Mouse (Mus musculus): Measurements from ENCODE around the gene Cenpv. TPM values are rescaled to one million over a fixed set of nuclear protein-coding genes. Genes with fewer than 3 reads are reported as not detected.
A peak's percentile ranks its signal among the peaks of the same experiment; 100 is the strongest.
"Not testable (repeated sequence)": the region's sequence is repeated elsewhere in the genome, so short reads cannot be mapped to it uniquely, and the experiment has no call there.

Gene Cenpv
- polyA plus RNA-seq, 1 experiment from 2014 or later, result 26.0 TPM

DNA sequence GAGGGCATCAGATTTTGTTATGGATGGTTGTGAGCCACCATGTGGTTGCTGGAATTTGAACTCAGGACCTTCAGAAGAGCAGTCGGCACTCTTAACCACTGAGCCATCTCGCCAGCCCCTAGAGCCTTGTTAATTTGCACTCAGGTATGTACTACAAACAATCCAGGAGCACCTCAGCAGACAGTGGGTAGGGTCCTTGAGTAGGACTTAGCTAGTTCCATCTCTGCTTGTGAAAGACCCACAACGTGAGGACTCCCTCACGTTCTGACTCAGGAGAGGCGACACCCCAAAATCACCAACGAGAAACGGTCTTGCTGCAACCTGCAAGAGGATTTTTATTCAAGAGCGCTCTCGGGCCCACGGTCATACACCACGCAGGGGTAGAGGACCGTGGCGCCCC lies 30.7 kb downstream of the Cenpv start:
- not testable (repeated sequence) for H3K4me3 ChIP-seq (ENCODE audit: low read depth, low read length); ATAC-seq (ENCODE audit: low read depth); H3K9me3 ChIP-seq (ENCODE audit: control insufficient read depth, low read length); H3K9ac ChIP-seq (ENCODE audit: low read depth, low read length); H3K4me2 ChIP-seq (ENCODE audit: low read depth, low read length); DNase-seq (ENCODE audit: low spot score); H3K27ac ChIP-seq (replicated peaks; ENCODE audit: low read depth, low read length); H3K4me1 ChIP-seq (ENCODE audit: control insufficient read depth, insufficient read depth, low read length); H3K27me3 ChIP-seq (replicated peaks; ENCODE audit: control insufficient read depth, insufficient read depth, low read length); H3K36me3 ChIP-seq (ENCODE audit: control insufficient read depth, insufficient read depth, low read length)
- 92% methylated on average over 13 of the region's 13 CpGs for WGBS

GRCm38 (mm10) chr11:62507683-62508082 lies 31.4 kb downstream of the Cenpv start:
- Histone ChIP-seq H3K36me3 (ENCODE audit: control insufficient read depth, insufficient read depth, low read length) (no peaks in the 10 kb centered on the region), H3K4me3 (ENCODE audit: low read depth, low read length) (no peak overlapping the region), H3K4me1 (ENCODE audit: control insufficient read depth, insufficient read depth, low read length) (no peaks in the 10 kb centered on the region), H3K27ac (replicated peaks; ENCODE audit: low read depth, low read length) (no peak overlapping the region), H3K27me3 (replicated peaks; ENCODE audit: control insufficient read depth, insufficient read depth, low read length) (no peaks in the 10 kb centered on the region), H3K9ac (ENCODE audit: low read depth, low read length) (no peak overlapping the region), H3K9me3 (ENCODE audit: control insufficient read depth, low read length) (no peaks in the 10 kb centered on the region), H3K4me2 (ENCODE audit: low read depth, low read length) (no peak overlapping the region)
- DNase-seq (ENCODE audit: low spot score) (no peak), ATAC-seq (ENCODE audit: low read depth) (no peak)
- WGBS, result 81% methylated on average over 4 of the region's 4 CpGs

DNA sequence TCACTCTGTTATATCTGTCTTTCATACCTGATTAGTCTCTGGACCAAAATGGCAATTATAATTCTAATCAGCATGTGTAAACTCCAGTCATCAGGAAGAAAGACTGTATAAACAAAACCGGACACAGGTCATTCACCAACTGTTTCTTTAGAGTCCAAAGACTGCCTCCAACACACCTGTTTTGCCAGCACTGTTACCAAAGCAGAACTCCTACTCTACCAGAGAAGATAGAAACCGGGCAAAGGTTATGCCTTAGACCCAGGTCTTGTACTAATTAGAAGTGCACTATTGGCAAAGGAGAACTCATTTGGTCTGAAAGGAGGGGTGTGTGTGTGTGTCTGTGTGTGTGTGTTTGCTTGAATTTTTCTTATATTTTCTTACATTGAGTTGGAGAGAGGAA lies 38.5 kb downstream of the Cenpv start:
- H3K4me2 ChIP-seq (ENCODE audit: low read depth, low read length), result no peak overlapping the region
- no peaks in the 10 kb centered on the region for H3K4me1 ChIP-seq (ENCODE audit: control insufficient read depth, insufficient read depth, low read length)
- no peak overlapping the region for H3K27ac ChIP-seq (replicated peaks; ENCODE audit: low read depth, low read length)
- H3K9ac ChIP-seq (ENCODE audit: low read depth, low read length), result no peak overlapping the region
- ATAC-seq (ENCODE audit: low read depth), result no peak
- no peaks in the 10 kb centered on the region for H3K9me3 ChIP-seq (ENCODE audit: control insufficient read depth, low read length)
- no peak for DNase-seq (ENCODE audit: low spot score)
- no peaks in the 10 kb centered on the region for H3K27me3 ChIP-seq (replicated peaks; ENCODE audit: control insufficient read depth, insufficient read depth, low read length)
- H3K4me3 ChIP-seq (ENCODE audit: low read depth, low read length), result no peak overlapping the region
- H3K36me3 ChIP-seq (ENCODE audit: control insufficient read depth, insufficient read depth, low read length), result no peaks in the 10 kb centered on the region
- 82% methylated on average over 2 of the region's 2 CpGs for WGBS

DNA sequence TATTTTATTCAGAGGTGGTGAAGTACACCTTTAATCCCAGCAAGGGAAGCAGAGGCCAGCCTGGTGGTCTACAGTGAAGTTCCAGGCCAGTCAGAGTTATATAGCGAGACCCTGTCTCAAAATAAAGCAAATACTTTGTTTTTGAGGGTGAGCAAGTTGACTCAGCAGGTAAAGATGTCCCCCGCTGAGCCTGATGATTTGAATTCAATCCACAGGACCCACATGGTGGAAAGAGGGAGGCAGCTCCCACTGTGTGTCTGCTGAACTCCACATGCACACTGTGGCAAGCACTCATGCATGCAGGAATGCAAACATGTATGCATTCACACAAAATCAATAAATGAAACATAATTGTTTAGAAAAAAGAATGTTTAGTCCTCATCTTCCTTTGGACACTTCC lies 40.3 kb downstream of the Cenpv start:
- H3K4me2 ChIP-seq (ENCODE audit: low read depth, low read length), result no peak overlapping the region
- H3K27ac ChIP-seq (replicated peaks; ENCODE audit: low read depth, low read length), result no peak overlapping the region
- WGBS, result 78% methylated on average over 2 of the region's 2 CpGs
- no peaks in the 10 kb centered on the region; the same call in 1 of the 2 replicates for H3K4me1 ChIP-seq (ENCODE audit: control insufficient read depth, insufficient read depth, low read length)
- no peaks in the 10 kb centered on the region for H3K9me3 ChIP-seq (ENCODE audit: control insufficient read depth, low read length)
- no peak for DNase-seq (ENCODE audit: low spot score)
- no peak for ATAC-seq (ENCODE audit: low read depth)
- no peaks in the 10 kb centered on the region for H3K36me3 ChIP-seq (ENCODE audit: control insufficient read depth, insufficient read depth, low read length)
- no peaks in the 10 kb centered on the region for H3K27me3 ChIP-seq (replicated peaks; ENCODE audit: control insufficient read depth, insufficient read depth, low read length)
- no peak overlapping the region for H3K9ac ChIP-seq (ENCODE audit: low read depth, low read length)
- H3K4me3 ChIP-seq (ENCODE audit: low read depth, low read length), result no peak overlapping the region

DNA sequence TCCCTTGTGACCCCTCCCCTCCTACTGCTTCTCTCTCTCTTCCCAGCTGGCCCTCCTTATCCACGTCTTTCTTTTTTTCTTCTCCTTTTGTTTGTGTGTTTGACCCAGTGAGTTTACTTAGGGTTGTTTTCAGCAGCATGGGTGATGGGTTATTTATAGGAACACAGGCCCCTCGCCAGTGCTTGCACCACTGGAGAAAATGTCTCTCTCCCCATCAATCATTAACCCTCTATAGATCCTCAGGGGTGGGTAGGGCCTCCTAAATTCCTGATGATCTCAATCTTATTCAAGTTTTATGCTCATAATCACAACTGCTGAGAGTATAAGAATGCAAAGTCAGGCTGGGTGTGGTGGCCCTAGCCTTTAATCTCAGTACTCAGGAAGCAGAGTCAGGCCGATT lies 41.9 kb downstream of the Cenpv start:
- DNase-seq (ENCODE audit: low spot score), result no peak
- no peak overlapping the region for H3K9ac ChIP-seq (ENCODE audit: low read depth, low read length)
- no peak overlapping the region for H3K4me3 ChIP-seq (ENCODE audit: low read depth, low read length)
- no peaks in the 10 kb centered on the region for H3K36me3 ChIP-seq (ENCODE audit: control insufficient read depth, insufficient read depth, low read length)
- no peaks in the 10 kb centered on the region for H3K27me3 ChIP-seq (replicated peaks; ENCODE audit: control insufficient read depth, insufficient read depth, low read length)
- no peak for ATAC-seq (ENCODE audit: low read depth)
- WGBS, result 71% methylated on average over 3 of the region's 3 CpGs
- H3K4me1 ChIP-seq (ENCODE audit: control insufficient read depth, insufficient read depth, low read length), result no peaks in the 10 kb centered on the region; the same call in 1 of the 2 replicates
- no peak overlapping the region for H3K27ac ChIP-seq (replicated peaks; ENCODE audit: low read depth, low read length)
- no peak overlapping the region for H3K4me2 ChIP-seq (ENCODE audit: low read depth, low read length)
- H3K9me3 ChIP-seq (ENCODE audit: control insufficient read depth, low read length), result no peaks in the 10 kb centered on the region

GRCm38 (mm10) chr11:62496151-62496715 lies 42.8 kb downstream of the Cenpv start:
- Histone ChIP-seq H3K27me3 (replicated peaks; ENCODE audit: control insufficient read depth, insufficient read depth, low read length) (no peaks in the 10 kb centered on the region), H3K4me3 (ENCODE audit: low read depth, low read length) (no peak overlapping the region), H3K4me2 (ENCODE audit: low read depth, low read length) (no peak overlapping the region), H3K36me3 (ENCODE audit: control insufficient read depth, insufficient read depth, low read length) (no peaks in the 10 kb centered on the region), H3K9ac (ENCODE audit: low read depth, low read length) (no peak overlapping the region), H3K9me3 (ENCODE audit: control insufficient read depth, low read length) (no peaks in the 10 kb centered on the region), H3K4me1 (ENCODE audit: control insufficient read depth, insufficient read depth, low read length) (no peaks in the 10 kb centered on the region; the same call in 1 of the 2 replicates), H3K27ac (replicated peaks; ENCODE audit: low read depth, low read length) (no peak overlapping the region)
- DNase-seq (ENCODE audit: low spot score), result no peak
- ATAC-seq (ENCODE audit: low read depth), result no peak
- WGBS, result 60% methylated on average over 5 of the region's 5 CpGs

GRCm38 (mm10) chr11:62495276-62495801 lies 43.7 kb downstream of the Cenpv start:
- DNase-seq (ENCODE audit: low spot score), result peak; percentile 21
- peak; percentile 12; the same call in 1 of the 2 replicates for ATAC-seq (ENCODE audit: low read depth)
- no peaks in the 10 kb centered on the region for H3K9me3 ChIP-seq (ENCODE audit: control insufficient read depth, low read length)
- peak overlapping the region; percentile 35 for H3K27ac ChIP-seq (replicated peaks; ENCODE audit: low read depth, low read length)
- H3K36me3 ChIP-seq (ENCODE audit: control insufficient read depth, insufficient read depth, low read length), result no peaks in the 10 kb centered on the region
- WGBS, result 32% methylated on average over 9 of the region's 10 CpGs
- H3K9ac ChIP-seq (ENCODE audit: low read depth, low read length), result peak overlapping the region; percentile 32; the same call in 1 of the 2 replicates
- H3K27me3 ChIP-seq (replicated peaks; ENCODE audit: control insufficient read depth, insufficient read depth, low read length), result no peaks in the 10 kb centered on the region
- no peaks in the 10 kb centered on the region; the same call in 1 of the 2 replicates for H3K4me1 ChIP-seq (ENCODE audit: control insufficient read depth, insufficient read depth, low read length)
- H3K4me3 ChIP-seq (ENCODE audit: low read depth, low read length), result no peak overlapping the region
- no peak overlapping the region for H3K4me2 ChIP-seq (ENCODE audit: low read depth, low read length)

GRCm38 (mm10) chr11:62494754-62495275 lies 44.2 kb downstream of the Cenpv start:
- Histone ChIP-seq H3K36me3 (ENCODE audit: control insufficient read depth, insufficient read depth, low read length) (no peaks in the 10 kb centered on the region), H3K27ac (replicated peaks; ENCODE audit: low read depth, low read length) (peak overlapping the region; percentile 35), H3K9me3 (ENCODE audit: control insufficient read depth, low read length) (no peaks in the 10 kb centered on the region), H3K4me2 (ENCODE audit: low read depth, low read length) (no peak overlapping the region), H3K9ac (ENCODE audit: low read depth, low read length) (peak overlapping the region; percentile 32; the same call in 1 of the 2 replicates), H3K4me1 (ENCODE audit: control insufficient read depth, insufficient read depth, low read length) (no peaks in the 10 kb centered on the region; the same call in 1 of the 2 replicates), H3K4me3 (ENCODE audit: low read depth, low read length) (no peak overlapping the region), H3K27me3 (replicated peaks; ENCODE audit: control insufficient read depth, insufficient read depth, low read length) (no peaks in the 10 kb centered on the region)
- WGBS, result 4% methylated on average over 6 of the region's 6 CpGs
- DNase-seq (ENCODE audit: low spot score) (peak; percentile 78), ATAC-seq (ENCODE audit: low read depth) (peak; percentile 71; the same call in 1 of the 2 replicates)

- WGBS, result 97% methylated on average over 6 of the region's 6 CpGs
Observed at GRCm38 (mm10) chr11:62493701-62494100, 45.4 kb downstream of the Cenpv start.

More at GRCm38 (mm10) chr11:62493701-62494100, 45.4 kb downstream of the Cenpv start:
- Histone ChIP-seq H3K4me3 (ENCODE audit: low read depth, low read length) (no peak overlapping the region), H3K4me1 (ENCODE audit: control insufficient read depth, insufficient read depth, low read length) (no peaks in the 10 kb centered on the region; the same call in 1 of the 2 replicates), H3K27me3 (replicated peaks; ENCODE audit: control insufficient read depth, insufficient read depth, low read length) (no peaks in the 10 kb centered on the region), H3K9ac (ENCODE audit: low read depth, low read length) (no peak overlapping the region), H3K27ac (replicated peaks; ENCODE audit: low read depth, low read length) (no peak overlapping the region), H3K36me3 (ENCODE audit: control insufficient read depth, insufficient read depth, low read length) (no peaks in the 10 kb centered on the region), H3K9me3 (ENCODE audit: control insufficient read depth, low read length) (no peaks in the 10 kb centered on the region), H3K4me2 (ENCODE audit: low read depth, low read length) (no peak overlapping the region)
- no peak for ATAC-seq (ENCODE audit: low read depth)
- DNase-seq (ENCODE audit: low spot score), result no peak
